Mouse (Mus musculus) liver, postnatal 0 days (tissue): ENCODE data around the gene Txnip.

ENCODE experiments used
- CTCF ChIP-seq: sonication (generic); IDR thresholded peaks from 2 replicates; pipeline ENCODE4 v1.5.1; 2016; ENCODE audit warnings: antibody characterized with exemption, low read depth
- EP300 ChIP-seq: IDR thresholded peaks from 2 replicates; pipeline ENCODE4 v1.6.1; 2016; ENCODE audit warnings: antibody characterized with exemption, low read depth, mild to moderate bottlenecking

- TF ChIP-seq EP300: no peak
- TF ChIP-seq CTCF: no peak
Observed at GRCm38 (mm10) chr3:96563267-96563666, 5.5 kb downstream of the Txnip start.
